Mouse (Mus musculus): ENCODE measurements around the gene 4930469K13Rik.
A peak's percentile ranks its signal among the peaks of the same experiment; 100 is the strongest.

Gene 4930469K13Rik

DNA sequence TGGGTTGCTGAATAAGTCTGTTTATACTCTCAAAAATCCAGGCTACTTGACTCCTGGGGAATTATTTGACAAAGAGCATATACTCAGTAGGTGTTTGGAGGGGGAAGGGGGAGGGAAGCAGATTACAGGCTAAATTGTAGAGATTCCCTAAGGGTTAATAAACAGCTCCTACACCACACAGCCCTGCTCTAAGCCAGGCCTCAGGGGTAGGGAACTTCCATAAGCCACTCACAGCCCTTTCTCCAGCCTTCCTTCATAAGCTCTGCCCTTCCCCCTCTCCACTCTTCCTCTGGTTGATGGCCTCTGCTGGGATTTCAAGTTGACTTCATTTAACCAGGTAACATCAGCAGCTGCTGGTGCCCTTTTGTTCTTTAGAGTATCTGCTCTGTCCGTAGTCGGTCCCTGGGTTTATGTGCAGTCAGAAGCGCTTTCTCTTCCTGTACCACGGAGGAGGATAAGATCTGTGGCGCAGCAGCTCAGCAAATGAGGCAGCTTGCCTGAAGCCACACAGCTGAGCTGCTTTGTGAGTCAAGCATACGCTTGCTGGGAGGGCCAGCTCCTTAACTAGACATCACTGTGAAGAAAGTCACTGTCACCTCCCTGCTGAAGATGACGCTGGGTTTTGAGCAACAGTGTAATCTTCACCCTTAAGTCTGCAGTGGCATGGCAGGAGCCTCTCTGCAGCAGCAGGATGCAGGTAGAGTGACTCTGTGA lies 159.6 kb downstream of the 4930469K13Rik start:
- no peak for DNase-seq (ENCODE audit: low spot score)

DNA sequence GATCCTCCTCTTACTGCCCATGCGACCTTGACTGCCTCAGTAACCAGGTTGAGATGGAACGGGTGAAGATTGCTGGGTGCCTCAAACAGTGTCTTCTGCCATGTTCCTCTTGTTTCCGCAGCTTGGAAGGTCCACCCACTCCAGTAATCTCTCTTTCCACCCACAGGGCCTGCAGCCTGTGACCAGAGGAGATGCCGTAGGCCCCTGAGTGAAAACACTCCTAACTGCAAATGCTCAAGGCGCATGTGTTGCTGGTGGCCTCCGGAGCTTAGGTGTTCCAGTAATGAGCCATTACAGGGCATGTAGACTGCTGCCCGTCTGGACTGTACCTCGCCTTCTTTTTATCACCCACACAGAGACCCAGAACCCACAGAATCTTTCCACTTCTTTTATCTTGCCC lies 160.7 kb downstream of the 4930469K13Rik start:
- no peak for DNase-seq (ENCODE audit: low spot score)

- no peak for DNase-seq (ENCODE audit: low spot score)
Measured at GRCm38 (mm10) chr11:33934286-33934685, 164.1 kb downstream of the 4930469K13Rik start.

GRCm38 (mm10) chr11:33932386-33933111 lies 165.8 kb downstream of the 4930469K13Rik start:
- DNase-seq (ENCODE audit: low spot score) = no peak

DNA sequence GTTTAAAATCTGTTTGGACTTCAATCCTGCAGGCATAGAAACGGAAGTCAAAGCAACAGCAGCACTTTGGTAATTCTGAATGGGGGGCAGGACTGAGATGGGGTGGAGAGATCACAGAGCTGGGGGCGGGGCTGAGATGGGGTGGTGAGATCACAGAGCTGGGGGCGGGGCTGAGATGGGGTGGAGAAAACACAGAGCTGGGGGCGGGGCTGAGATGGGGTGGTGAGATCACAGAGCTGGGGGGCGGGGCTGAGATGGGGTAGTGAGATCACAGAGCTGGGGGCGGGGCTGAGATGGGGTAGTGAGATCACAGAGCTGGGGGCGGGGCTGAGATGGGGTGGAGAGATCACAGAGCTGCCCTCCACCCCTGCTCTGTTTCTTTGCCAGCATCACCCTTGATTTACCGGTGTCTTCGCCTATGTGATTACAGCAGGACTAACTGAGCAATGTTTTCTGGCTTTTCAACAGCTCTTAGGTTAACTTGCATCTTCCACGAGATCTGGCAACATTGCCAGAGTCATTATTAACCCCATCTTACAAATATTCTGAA lies 166.4 kb downstream of the 4930469K13Rik start:
- DNase-seq (ENCODE audit: low spot score) = no peak

- DNase-seq (ENCODE audit: low spot score) = no peak
Measured at GRCm38 (mm10) chr11:33929412-33929811, 168.9 kb downstream of the 4930469K13Rik start.

- peak; percentile 33 for DNase-seq (ENCODE audit: low spot score)
Measured at GRCm38 (mm10) chr11:33928658-33929057, 169.7 kb downstream of the 4930469K13Rik start.

GRCm38 (mm10) chr11:33927836-33928235 lies 170.5 kb downstream of the 4930469K13Rik start:
- no peak for DNase-seq (ENCODE audit: low spot score)

DNA sequence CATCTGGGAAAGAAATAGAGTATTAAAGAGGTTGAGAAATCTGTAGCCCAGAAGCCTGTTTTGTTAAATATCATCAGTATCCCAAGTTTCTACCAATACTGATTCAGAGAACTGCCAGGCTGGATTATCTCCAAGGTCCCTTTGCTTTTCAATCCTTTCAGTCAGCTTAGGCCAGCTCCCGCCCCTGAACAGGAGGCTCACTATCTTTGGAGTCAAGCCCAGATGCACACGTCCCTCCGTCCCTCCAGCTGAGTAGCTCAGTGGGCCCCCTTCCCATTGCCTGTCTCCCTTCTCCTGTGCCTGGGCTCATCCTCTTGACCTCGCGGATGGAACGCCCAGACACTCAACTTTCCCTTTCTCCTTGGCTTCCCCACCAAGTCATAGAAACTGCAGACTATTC lies 171.0 kb downstream of the 4930469K13Rik start:
- DNase-seq (ENCODE audit: low spot score) = no peak

- DNase-seq (ENCODE audit: low spot score) = no peak
Measured at GRCm38 (mm10) chr11:33926551-33926950, 171.8 kb downstream of the 4930469K13Rik start.

- DNase-seq (ENCODE audit: low spot score) = no peak
Measured at GRCm38 (mm10) chr11:33925778-33926177, 172.6 kb downstream of the 4930469K13Rik start.
